Mouse (Mus musculus) lung, postnatal 0 days (tissue): ENCODE results near the gene Srp9. TPM values are rescaled to one million over a fixed set of nuclear protein-coding genes. Genes with fewer than 3 reads are reported as not detected.

ENCODE experiments used
- ATAC-seq: fragments of 200-750 bp; cut with Nextera tagmentation; 2 replicates; pipeline ENCODE4 v1.8.0; 2017; ENCODE audit warnings: moderate library complexity
- DNase-seq: peaks from one replicate; pipeline ENCODE4 v3.0.0-alpha.2; 2016; ENCODE audit warnings: low spot score
- H3K27ac ChIP-seq: fragments of 300-500 bp; sonication (generic); 2 replicates; pipeline ENCODE4 v1.5.1; 2014; ENCODE audit warnings: antibody characterized with exemption, mild to moderate bottlenecking, low read length, mixed read lengths
- H3K27me3 ChIP-seq: fragments of 300-500 bp; sonication (generic); replicated peaks from 2 replicates; pipeline ENCODE4 v1.6.1; 2014; ENCODE audit warnings: low read length, mixed read lengths; ENCODE audit not compliant: insufficient read depth
- H3K36me3 ChIP-seq: fragments of 300-500 bp; sonication (generic); 2 replicates; pipeline ENCODE4 v1.6.1; 2014; ENCODE audit warnings: low read length, mixed read lengths; ENCODE audit not compliant: insufficient read depth
- H3K4me1 ChIP-seq: fragments of 300-500 bp; sonication (generic); 2 replicates; pipeline ENCODE4 v1.6.1; 2014; ENCODE audit warnings: antibody characterized with exemption, low read depth, low read length, mixed read lengths; ENCODE audit not compliant: insufficient read depth
- H3K4me2 ChIP-seq: fragments of 300-500 bp; sonication (generic); replicated peaks from 2 replicates; pipeline ENCODE4 v1.6.1; 2014; ENCODE audit warnings: low read depth, mild to moderate bottlenecking, low read length, moderate library complexity, mixed read lengths
- H3K4me3 ChIP-seq: fragments of 300-500 bp; sonication (generic); 2 replicates; pipeline ENCODE4 v1.5.1; 2014; ENCODE audit warnings: low read depth, low read length
- H3K9ac ChIP-seq: fragments of 300-500 bp; sonication (generic); replicated peaks from 2 replicates; pipeline ENCODE4 v1.6.1; 2014; ENCODE audit warnings: low read depth, mild to moderate bottlenecking
- H3K9me3 ChIP-seq: fragments of 300-500 bp; sonication (generic); 2 replicates; pipeline ENCODE4 v1.6.1; 2016; ENCODE audit warnings: low read length, mixed read lengths
- CTCF ChIP-seq: IDR thresholded peaks from 2 replicates; pipeline ENCODE4 v1.5.1; 2016; ENCODE audit warnings: antibody characterized with exemption, mild to moderate bottlenecking
- EP300 ChIP-seq: IDR thresholded peaks from 2 replicates; pipeline ENCODE4 v1.6.1; 2016; ENCODE audit warnings: antibody characterized with exemption, mild to moderate bottlenecking, control low read depth
- WGBS: fragments of 180-500 bp; shearing (Covaris S2); extraction: QIAGEN DNeasy Blood & Tissue Kit; methylation state at CpG from one replicate; pipeline ENCODE4 v1.1.7; 2014; 5-methylcytosine and 5-hydroxymethylcytosine counted together
- polyA plus RNA-seq: library from polyadenylated mRNA; unstranded; fragments of >200 nt; fragmentation: Nextera tagmentation; extraction: Ambion mirVana; gene quantifications from 2 replicates; pipeline ENCODE4 v1.2.1, GENCODE M21; 2015

The Srp9 gene
- polyA plus RNA-seq, 1 experiment from 2014 or later: 146 TPM

GRCm38 (mm10) chr1:182115197-182115596, 9.3 kb upstream of the Srp9 start:
- no peak overlapping the region for H3K27ac ChIP-seq
- ATAC-seq: peak; percentile 46
- WGBS: 17% methylated on average over 5 of the region's 5 CpGs

GRCm38 (mm10) chr1:182115651-182116408, 8.7 kb upstream of the Srp9 start:
- DNase-seq (peak; percentile 92), ATAC-seq (peak; percentile 87)
- Histone ChIP-seq H3K27me3 (0 out of 2 replicates have a peak, but pooled peaks cover 7% of the 10 kb centered on the region), H3K27ac (no peak overlapping the region), H3K9me3 (no peaks in the 10 kb centered on the region), H3K4me1 (peaks cover 5% of the 10 kb centered on the region; the same call in 1 of the 2 replicates), H3K4me2 (0 out of 2 replicates have a peak overlapping the region, but pooled peaks have one; percentile 3), H3K36me3 (no peaks in the 10 kb centered on the region), H3K9ac (no peak overlapping the region), H3K4me3 (no peak overlapping the region)
- TF ChIP-seq CTCF (peak; percentile 80), EP300 (no peak)
- 22% methylated on average over 7 of the region's 7 CpGs for WGBS

More at GRCm38 (mm10) chr1:182115197-182115596, 9.3 kb upstream of the Srp9 start:
- Histone ChIP-seq H3K4me3 (no peak overlapping the region), H3K36me3 (no peaks in the 10 kb centered on the region), H3K4me2 (0 out of 2 replicates have a peak overlapping the region, but pooled peaks have one; percentile 3), H3K4me1 (peaks cover 8% of the 10 kb centered on the region; the same call in 1 of the 2 replicates), H3K9me3 (no peaks in the 10 kb centered on the region), H3K27me3 (0 out of 2 replicates have a peak, but pooled peaks cover 7% of the 10 kb centered on the region), H3K9ac (no peak overlapping the region)
- peak; percentile 89 for TF ChIP-seq CTCF
- no peak for TF ChIP-seq EP300
- peak; percentile 66 for DNase-seq

- H3K27ac ChIP-seq: no peak overlapping the region
- WGBS: 78% methylated on average over 4 of the region's 4 CpGs
- H3K4me1 ChIP-seq: peaks cover 7% of the 10 kb centered on the region; the same call in 1 of the 2 replicates
- TF ChIP-seq CTCF (no peak), EP300 (no peak)
- no peak overlapping the region for H3K4me2 ChIP-seq
- H3K36me3 ChIP-seq: no peaks in the 10 kb centered on the region
- H3K9me3 ChIP-seq: no peaks in the 10 kb centered on the region
- no peaks in the 10 kb centered on the region for H3K27me3 ChIP-seq
- no peak overlapping the region for H3K9ac ChIP-seq
- no peak for ATAC-seq
- H3K4me3 ChIP-seq: no peak overlapping the region
- no peak for DNase-seq
Observed at GRCm38 (mm10) chr1:182122413-182122812, 2.1 kb upstream of the Srp9 start.

GRCm38 (mm10) chr1:182124924-182125368, 409 bp downstream of the Srp9 start:
- no peaks in the 10 kb centered on the region for H3K27me3 ChIP-seq
- H3K36me3 ChIP-seq: no peaks in the 10 kb centered on the region
- no peak for TF ChIP-seq CTCF
- TF ChIP-seq EP300: peak; percentile 44; the same call in 1 of the 2 replicates
- WGBS: under 1% methylated on average over 31 of the region's 33 CpGs
- peak; percentile 97 for DNase-seq
- H3K4me2 ChIP-seq: peak overlapping the region; percentile 58
- peak; percentile 97 for ATAC-seq
- H3K27ac ChIP-seq: peak overlapping the region; percentile 94
- H3K4me3 ChIP-seq: peak overlapping the region; percentile 84
- H3K4me1 ChIP-seq: peaks cover 7% of the 10 kb centered on the region; the same call in 1 of the 2 replicates
- H3K9ac ChIP-seq: peak overlapping the region; percentile 87
- no peaks in the 10 kb centered on the region for H3K9me3 ChIP-seq

- Histone ChIP-seq H3K9me3 (no peaks in the 10 kb centered on the region), H3K9ac (no peak overlapping the region), H3K27me3 (no peaks in the 10 kb centered on the region), H3K4me2 (no peak overlapping the region), H3K4me3 (no peak overlapping the region), H3K27ac (no peak overlapping the region), H3K36me3 (0 out of 2 replicates have a peak, but pooled peaks cover 5% of the 10 kb centered on the region), H3K4me1 (peaks cover 4% of the 10 kb centered on the region; the same call in 1 of the 2 replicates)
- ATAC-seq (no peak), DNase-seq (peak; percentile 44)
- TF ChIP-seq EP300 (no peak), CTCF (peak; percentile 74)
- 46% methylated on average over 2 of the region's 2 CpGs for WGBS
Observed at GRCm38 (mm10) chr1:182130830-182131229, 6.3 kb downstream of the Srp9 start.
